Mouse (Mus musculus) C2C12 (cell line): ENCODE measurements around the gene 4930518I15Rik.

Source experiments
- CTCF ChIP-seq: IDR thresholded peaks from one replicate; pipeline ENCODE4 v1.5.1; 2011; ENCODE audit not compliant: control insufficient read depth, insufficient read depth, insufficient read length
- FOSL1 ChIP-seq: IDR thresholded peaks from one replicate; pipeline ENCODE4 v1.8.0; 2011; ENCODE audit warnings: mild to moderate bottlenecking, low read length; ENCODE audit not compliant: poor library complexity, insufficient read depth, severe bottlenecking
- MYOD1 ChIP-seq: IDR thresholded peaks from one replicate; pipeline ENCODE4 v1.6.1; 2011; ENCODE audit warnings: low read depth; ENCODE audit not compliant: control insufficient read depth, insufficient read length

GRCm38 (mm10) chr2:156901344-156901743 lies 43.6 kb upstream of the 4930518I15Rik start:
- no peak for TF ChIP-seq CTCF
- TF ChIP-seq FOSL1: no peak
- TF ChIP-seq MYOD1: no peak
